Mouse (Mus musculus) adrenal gland, postnatal 36 days (tissue): ENCODE measurements at regions not wholly inside any gene's neighbourhood (a gene's known extent, or its start where the extent isn't known, plus 50 kb on each side); places are given as distances from the start of the nearest gene placed in this dataset.
A peak's percentile ranks its signal among the peaks of the same experiment; 100 is the strongest.

Experiments
- DNase-seq, 2 experiments: peaks; one replicate each; pipeline ENCODE4 v3.0.0; 2021; ENCODE audit warnings: mixed read lengths in 1 of 2

- no peak for DNase-seq
Observed at GRCm38 (mm10) chr2:7840612-7841011, 331.2 kb upstream of the Celf2 start.

- DNase-seq = no peak
Observed at GRCm38 (mm10) chr2:7837877-7838276, 328.5 kb upstream of the Celf2 start.

GRCm38 (mm10) chr2:7831239-7831638, 321.9 kb upstream of the Celf2 start:
- DNase-seq = no peak

GRCm38 (mm10) chr2:7826272-7826671, 316.9 kb upstream of the Celf2 start:
- DNase-seq = no peak

- DNase-seq = no peak
Observed at GRCm38 (mm10) chr2:7796415-7796814, 287.1 kb upstream of the Celf2 start.

- no peak for DNase-seq
Observed at GRCm38 (mm10) chr2:7792456-7793145, 283.2 kb upstream of the Celf2 start.

- DNase-seq = no peak
Observed at GRCm38 (mm10) chr2:7778610-7779009, 269.2 kb upstream of the Celf2 start.

GRCm38 (mm10) chr2:7734097-7734730, 224.9 kb upstream of the Celf2 start:
- DNase-seq = no peak

- DNase-seq = no peak
Observed at GRCm38 (mm10) chr2:7730960-7731359, 221.6 kb upstream of the Celf2 start.

- DNase-seq = no peak
Observed at GRCm38 (mm10) chr2:7722283-7722935, 213.0 kb upstream of the Celf2 start.

GRCm38 (mm10) chr2:7711046-7711445, 201.7 kb upstream of the Celf2 start:
- no peak for DNase-seq

- DNase-seq = no peak
Observed at GRCm38 (mm10) chr2:7710476-7710875, 201.1 kb upstream of the Celf2 start.

- no peak for DNase-seq
Observed at GRCm38 (mm10) chr2:7683355-7683754, 174.0 kb upstream of the Celf2 start.

- DNase-seq = no peak
Observed at GRCm38 (mm10) chr2:7640892-7641291, 131.5 kb upstream of the Celf2 start.

- DNase-seq = no peak
Observed at GRCm38 (mm10) chr2:7622716-7623285, 113.4 kb upstream of the Celf2 start.

GRCm38 (mm10) chr2:7619888-7620664, 110.7 kb upstream of the Celf2 start:
- DNase-seq = peak in 1 of 2 experiments; percentile 0

- DNase-seq = no peak
Observed at GRCm38 (mm10) chr2:7578196-7578595, 68.8 kb upstream of the Celf2 start.
